Mouse (Mus musculus) ES-Bruce4 (cell line): ENCODE measurements around the gene Hist1h4d.

Source experiments
- CTCF ChIP-seq: IDR thresholded peaks from one replicate; pipeline ENCODE4 v1.8.1; 2011; ENCODE audit warnings: low read depth, low read length
- EP300 ChIP-seq: IDR thresholded peaks from 2 replicates; pipeline ENCODE4 v1.6.1; 2011; ENCODE audit warnings: low read depth, low read length; ENCODE audit not compliant: insufficient read depth

DNA sequence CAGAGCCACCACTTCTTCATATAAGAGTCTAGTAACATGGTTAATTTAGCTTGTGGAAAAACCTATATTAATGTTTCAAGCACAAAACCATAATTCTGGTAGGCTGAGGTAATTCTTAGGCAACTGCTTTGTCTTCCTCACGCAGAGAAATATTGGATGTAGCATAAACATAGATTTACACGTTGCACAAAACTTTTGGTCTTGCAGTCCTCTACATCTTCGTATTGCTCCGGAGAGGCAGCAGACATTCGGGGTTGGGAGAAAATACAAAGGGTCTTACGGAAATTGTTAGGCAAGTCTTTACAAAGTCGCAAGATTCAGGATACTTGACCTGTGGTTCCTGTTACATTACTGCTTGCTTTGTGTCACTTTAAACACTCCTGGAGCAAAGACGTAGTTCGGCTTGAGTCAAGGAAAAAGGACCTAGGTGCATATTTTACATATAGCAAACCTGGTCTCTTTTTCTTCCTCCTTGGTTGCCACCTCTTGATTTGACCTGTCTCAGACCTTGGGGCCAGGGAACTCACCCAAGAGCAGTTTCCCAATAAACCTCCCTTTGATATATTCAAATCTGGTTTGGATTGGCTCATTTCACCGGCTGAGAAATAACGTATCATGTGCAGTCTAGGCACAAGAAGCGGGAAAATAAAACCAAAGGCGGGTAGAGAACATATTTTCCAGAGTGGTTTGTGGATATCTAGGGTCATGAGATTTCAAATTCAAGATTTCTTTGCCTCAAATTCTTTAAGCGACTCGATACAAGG is 46.8 kb upstream of the Hist1h4d start:
- TF ChIP-seq CTCF (no peak), EP300 (no peak)
